Mouse (Mus musculus): ENCODE results near the gene Cplx2.

- no peak for TF ChIP-seq CTCF (IDR thresholded peaks at IDR 0.05; ENCODE audit: insufficient read depth, low read length)
- no peak for TF ChIP-seq POLR2A (IDR thresholded peaks at IDR 0.05; ENCODE audit: borderline replicate concordance, extremely low read depth, low read depth, low read length)
Observed at GRCm38 (mm10) chr13:54325814-54326213, 45.3 kb upstream of the Cplx2 start.
